Mouse (Mus musculus): ENCODE results near the gene Mier1.
"Not testable (repeated sequence)": the region's sequence is repeated elsewhere in the genome, so short reads cannot be mapped to it uniquely, and the experiment has no call there.

Mier1 gene

GRCm38 (mm10) chr4:103166198-103166597, 52.0 kb downstream of the Mier1 start:
- not testable (repeated sequence) for DNase-seq (ENCODE audit: low spot score in 2 of 2)

- DNase-seq (ENCODE audit: low spot score in 2 of 2): no peak
These were observed 57.1 kb downstream of the Mier1 start for GRCm38 (mm10) chr4:103171256-103171655.

GRCm38 (mm10) chr4:103173507-103173906, 59.3 kb downstream of the Mier1 start:
- DNase-seq (ENCODE audit: low spot score in 2 of 2): no peak

- no peak for DNase-seq (ENCODE audit: low spot score in 2 of 2)
These were observed 59.8 kb downstream of the Mier1 start for GRCm38 (mm10) chr4:103174001-103174400.

GRCm38 (mm10) chr4:103177681-103178080, 63.5 kb downstream of the Mier1 start:
- DNase-seq (ENCODE audit: low spot score in 2 of 2): no peak

GRCm38 (mm10) chr4:103178635-103179318, 64.6 kb downstream of the Mier1 start:
- peak in 1 of 2 experiments; percentile 12 for DNase-seq (ENCODE audit: low spot score in 2 of 2)

GRCm38 (mm10) chr4:103179581-103179980, 65.4 kb downstream of the Mier1 start:
- DNase-seq (ENCODE audit: low spot score in 2 of 2): no peak

GRCm38 (mm10) chr4:103180300-103180888, 66.2 kb downstream of the Mier1 start:
- DNase-seq (ENCODE audit: low spot score in 2 of 2): no peak

- peak in 1 of 2 experiments; percentile 34 for DNase-seq (ENCODE audit: low spot score in 2 of 2)
These were observed 74.8 kb downstream of the Mier1 start for GRCm38 (mm10) chr4:103188786-103189640.

GRCm38 (mm10) chr4:103192421-103192820, 78.2 kb downstream of the Mier1 start:
- no peak for DNase-seq (ENCODE audit: low spot score in 2 of 2)

- DNase-seq (ENCODE audit: low spot score in 2 of 2): no peak
These were observed 83.2 kb downstream of the Mier1 start for GRCm38 (mm10) chr4:103197401-103197800.

GRCm38 (mm10) chr4:103199086-103199485, 84.9 kb downstream of the Mier1 start:
- DNase-seq (ENCODE audit: low spot score in 2 of 2): no peak

GRCm38 (mm10) chr4:103200046-103200445, 85.9 kb downstream of the Mier1 start:
- no peak for DNase-seq (ENCODE audit: low spot score in 2 of 2)

- no peak for DNase-seq (ENCODE audit: low spot score in 2 of 2)
These were observed 89.5 kb downstream of the Mier1 start for GRCm38 (mm10) chr4:103203646-103204045.

GRCm38 (mm10) chr4:103208553-103208952, 94.4 kb downstream of the Mier1 start:
- no peak for DNase-seq (ENCODE audit: low spot score in 2 of 2)

GRCm38 (mm10) chr4:103213859-103214497, 99.8 kb downstream of the Mier1 start:
- DNase-seq (ENCODE audit: low spot score in 2 of 2): peak in 1 of 2 experiments; percentile 31

- DNase-seq (ENCODE audit: low spot score in 2 of 2): peak; percentile 73 to 78
These were observed 100.3 kb downstream of the Mier1 start for GRCm38 (mm10) chr4:103214498-103214924.

All from spleen, postnatal 10 days (tissue).